ENCODE assay signal across 9 mouse cellular contexts in the genomic region with DNA sequence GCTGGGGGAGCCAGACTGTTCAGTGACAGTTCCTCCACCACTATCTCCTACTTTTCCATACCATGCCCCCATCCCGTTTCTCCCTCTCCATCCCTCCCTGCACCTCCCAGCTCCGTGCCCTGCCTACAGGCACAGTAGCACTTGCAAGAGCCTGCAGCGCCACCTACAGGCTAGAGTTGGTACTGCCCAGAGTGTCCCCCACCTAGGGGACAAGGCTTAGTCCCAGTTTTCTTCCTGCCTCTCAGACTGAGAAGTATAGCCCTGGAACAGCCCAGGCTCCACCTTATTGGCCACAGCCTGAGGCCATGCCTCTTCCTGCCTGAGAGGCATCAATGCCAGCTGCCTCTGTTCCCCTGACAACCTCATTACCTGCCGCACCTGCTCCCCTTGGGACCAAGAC.
DNase-seq lines count a peak whose midpoint lies in the region; ATAC-seq and TF ChIP-seq lines count a peak whose summit lies in the region.
"Had no signal": no experiment of that assay in that cellular context is flagged by ENCODE, and none has a peak within 500 bp of the region (broad histone marks: within the 10 kb centered on the region; RNA-seq: fewer than 3 reads in every experiment).

No protein-coding gene starts in this region.

- H3K4me1 ChIP-seq in midbrain, postnatal 0 days (ENCODE audit: insufficient read depth, low read length), result peaks cover 7% of the 10 kb centered on the region; the same call in 1 of the 2 replicates
- H3K4me1 ChIP-seq: liver, embryonic 15.5 days had no signal

- no peak overlapping the region for H3K4me2 ChIP-seq in midbrain, postnatal 0 days (ENCODE audit: low read depth, low read length, poor library complexity, severe bottlenecking)
- H3K4me2 ChIP-seq: liver, embryonic 15.5 days had no signal

- TF ChIP-seq CTCF in midbrain, postnatal 0 days (IDR thresholded peaks at IDR 0.05), result peak; percentile 99

- no peaks in the 10 kb centered on the region for H3K9me3 ChIP-seq in midbrain, postnatal 0 days (ENCODE audit: low read length)
- H3K9me3 ChIP-seq: liver, embryonic 15.5 days had no signal

- H3K9ac ChIP-seq in midbrain, postnatal 0 days (replicated peaks; ENCODE audit: low read length, poor library complexity, severe bottlenecking), result no peak overlapping the region
- H3K9ac ChIP-seq: liver, embryonic 15.5 days had no signal

- no peak overlapping the region for H3K4me3 ChIP-seq in midbrain, postnatal 0 days (ENCODE audit: low read depth, low read length)
- H3K4me3 ChIP-seq: liver, embryonic 15.5 days had no signal

- peak; percentile 27; the same call in 1 of the 2 replicates for ATAC-seq in midbrain, postnatal 0 days (ENCODE audit: low FRiP score)
- no peak for ATAC-seq in inflammation-experienced regulatory T-cells, adult 6 months

- 9% methylated on average over 4 of the region's 4 CpGs for WGBS in midbrain, postnatal 0 days

- H3K27ac ChIP-seq in midbrain, postnatal 0 days (ENCODE audit: low read depth, low read length), result 0 out of 2 replicates have a peak overlapping the region, but pooled peaks have one; percentile 9
- H3K27ac ChIP-seq: liver, embryonic 15.5 days had no signal

- H3K27me3 ChIP-seq in midbrain, postnatal 0 days (ENCODE audit: insufficient read depth, low read length), result no peaks in the 10 kb centered on the region

- H3K36me3 ChIP-seq in midbrain, postnatal 0 days (ENCODE audit: insufficient read depth, low read length), result no peaks in the 10 kb centered on the region
- H3K36me3 ChIP-seq: liver, embryonic 15.5 days had no signal

- intact Hi-C loops in left cerebral cortex, postnatal 36 days (cut with DNase I), result loop anchor here (5.0 to 10.0 kb wide), 4 partner anchors 85 to 525 kb away; a partner anchor contains a TSS

- peak; percentile 80 to 88 for DNase-seq in adrenal gland, adult 18-20 months (ENCODE audit: low spot score in 2 of 2)
- peak; percentile 87 to 88 for DNase-seq in cerebellum, postnatal 36 days
- peak; percentile 91 for DNase-seq in gastrocnemius, postnatal 10 days
- peak; percentile 46 for DNase-seq in kidney, adult 11 months
- DNase-seq in left cerebral cortex, postnatal 36 days (ENCODE audit: low spot score in 2 of 2), result peak; percentile 83 to 85
- peak; percentile 88 for DNase-seq in midbrain, postnatal 0 days (ENCODE audit: low spot score)
- peak; percentile 4 to 8 for DNase-seq in spleen, postnatal 36 days (ENCODE audit: low spot score in 2 of 2)

Comparison
In these comparisons a context has a peak if more than half of its experiments do, and no peak if none do; other contexts are left out.
1. DNase-seq: peak in every context shown above with its lines; median percentile 91 in gastrocnemius, postnatal 10 days; 88 in midbrain, postnatal 0 days; 88 in cerebellum, postnatal 36 days; 84 in adrenal gland, adult 18-20 months; 84 in left cerebral cortex, postnatal 36 days; 46 in kidney, adult 11 months; 6 in spleen, postnatal 36 days.